Mouse (Mus musculus): ENCODE data around the gene Olfr1441. TPM values are rescaled to one million over a fixed set of nuclear protein-coding genes. Genes with fewer than 3 reads are reported as not detected.

The Olfr1441 gene
- polyA plus RNA-seq (2012; rRNA removed) (not detected in 2 replicates), polyA plus RNA-seq (2014; fragmentation: Nextera tagmentation; extraction: Ambion mirVana) (not detected in 2 replicates)

GRCm38 (mm10) chr19:12417361-12417760, at the start of gene Olfr1441:
TSS of gene Olfr1441 (plus strand) at chr19:12417433.
- Histone ChIP-seq H3K27me3 (ENCODE audit: control insufficient read depth, insufficient read depth, low read length) (no peaks in the 10 kb centered on the region), H3K9ac (replicated peaks) (no peak within 1 kb of the TSS), H3K9me3 (ENCODE audit: control insufficient read depth, low read length) (no peaks in the 10 kb centered on the region), H3K4me3 (ENCODE audit: insufficient read depth in 1 of 2, low read depth in 2 of 2, low read length in 2 of 2) (no peak within 1 kb of the TSS), H3K4me2 (ENCODE audit: low read depth) (no peak within 1 kb of the TSS), H3K4me1 (replicated peaks; ENCODE audit: control insufficient read depth in 2 of 2, insufficient read depth in 2 of 2, low read length in 1 of 2) (no peaks in the 10 kb centered on the region), H3K36me3 (replicated peaks; ENCODE audit: control insufficient read depth, insufficient read depth, low read depth) (no peaks in the 10 kb centered on the region), H3K27ac (no peak within 1 kb of the TSS)
- TF ChIP-seq CTCF (IDR thresholded peaks at IDR 0.05; ENCODE audit: low read depth) (no peak), EP300 (IDR thresholded peaks at IDR 0.05; ENCODE audit: low read depth) (no peak)
- no peak for DNase-seq (ENCODE audit: low read depth in 3 of 3, low spot score in 3 of 3)
- ATAC-seq (ENCODE audit: insufficient read depth), result no peak

DNA sequence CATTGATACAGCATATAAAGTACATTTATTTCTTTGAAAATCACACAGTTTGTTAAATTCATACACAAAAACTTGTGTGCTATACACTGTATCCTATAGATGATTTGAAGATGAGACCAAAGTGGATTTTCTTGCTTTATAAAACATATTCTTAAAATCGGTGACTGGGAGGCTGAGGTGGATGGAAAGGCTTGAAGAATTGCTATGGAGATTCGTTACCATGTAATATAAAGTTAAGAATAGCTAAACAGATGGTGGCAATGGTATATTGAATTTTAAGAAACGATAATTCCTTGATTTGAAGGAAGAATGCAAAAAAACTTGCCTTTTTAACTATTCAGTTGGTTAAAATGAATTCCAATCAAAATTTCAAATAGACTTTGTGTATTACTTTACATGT, 44.2 kb upstream of the Olfr1441 start:
- no peak overlapping the region for H3K27ac ChIP-seq
- no peaks in the 10 kb centered on the region for H3K9me3 ChIP-seq (ENCODE audit: control insufficient read depth, low read length)
- no peak overlapping the region for H3K4me2 ChIP-seq (ENCODE audit: low read depth)
- H3K9ac ChIP-seq (replicated peaks), result no peak overlapping the region
- H3K36me3 ChIP-seq (replicated peaks; ENCODE audit: control insufficient read depth, insufficient read depth, low read depth), result no peaks in the 10 kb centered on the region
- 30% methylated on average over 3 of the region's 3 CpGs for WGBS (ENCODE audit: insufficient replicate concordance)
- H3K27me3 ChIP-seq (ENCODE audit: control insufficient read depth, insufficient read depth, low read length), result no peaks in the 10 kb centered on the region
- DNase-seq (ENCODE audit: low read depth in 3 of 3, low spot score in 3 of 3) (no peak), ATAC-seq (ENCODE audit: insufficient read depth) (no peak)
- TF ChIP-seq CTCF (IDR thresholded peaks at IDR 0.05; ENCODE audit: low read depth) (no peak), EP300 (IDR thresholded peaks at IDR 0.05; ENCODE audit: low read depth) (no peak)
- no peaks in the 10 kb centered on the region for H3K4me1 ChIP-seq (replicated peaks; ENCODE audit: control insufficient read depth in 2 of 2, insufficient read depth in 2 of 2, low read length in 1 of 2)
- H3K4me3 ChIP-seq (ENCODE audit: insufficient read depth in 1 of 2, low read depth in 2 of 2, low read length in 2 of 2), result no peak overlapping the region

- no peaks in the 10 kb centered on the region for H3K4me1 ChIP-seq (replicated peaks; ENCODE audit: control insufficient read depth in 2 of 2, insufficient read depth in 2 of 2, low read length in 1 of 2)
- no peak overlapping the region for H3K4me2 ChIP-seq (ENCODE audit: low read depth)
- ATAC-seq (ENCODE audit: insufficient read depth), result no peak
- no peak for DNase-seq (ENCODE audit: low read depth in 3 of 3, low spot score in 3 of 3)
- H3K4me3 ChIP-seq (ENCODE audit: insufficient read depth in 1 of 2, low read depth in 2 of 2, low read length in 2 of 2), result no peak overlapping the region
- H3K27me3 ChIP-seq (ENCODE audit: control insufficient read depth, insufficient read depth, low read length), result no peaks in the 10 kb centered on the region
- TF ChIP-seq EP300 (IDR thresholded peaks at IDR 0.05; ENCODE audit: low read depth), result no peak
- no peak for TF ChIP-seq CTCF (IDR thresholded peaks at IDR 0.05; ENCODE audit: low read depth)
- no peak overlapping the region for H3K9ac ChIP-seq (replicated peaks)
- WGBS (ENCODE audit: insufficient replicate concordance), result 34% methylated on average over 2 of the region's 2 CpGs
- no peaks in the 10 kb centered on the region for H3K9me3 ChIP-seq (ENCODE audit: control insufficient read depth, low read length)
- H3K36me3 ChIP-seq (replicated peaks; ENCODE audit: control insufficient read depth, insufficient read depth, low read depth), result no peaks in the 10 kb centered on the region
- H3K27ac ChIP-seq, result no peak overlapping the region
Observed at GRCm38 (mm10) chr19:12374465-12375025, 42.7 kb upstream of the Olfr1441 start.

DNA sequence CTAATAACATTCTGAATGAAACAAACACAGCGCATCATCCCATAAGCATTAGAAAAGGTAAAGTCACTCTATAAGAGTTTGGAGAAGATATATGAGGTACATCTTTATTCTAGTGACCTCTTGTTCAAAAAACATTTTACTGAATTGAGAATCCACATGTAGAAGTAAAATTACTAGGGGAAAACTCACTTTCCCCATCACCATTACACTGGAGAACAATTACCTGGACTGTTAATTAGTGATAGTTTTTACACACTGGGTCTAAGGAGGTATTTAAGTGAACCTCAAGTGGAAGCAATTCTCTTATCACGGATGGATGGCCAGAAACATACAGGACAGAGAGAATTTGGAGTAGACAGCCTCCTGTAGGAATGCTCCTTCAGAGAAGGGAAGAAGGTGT, 30.3 kb upstream of the Olfr1441 start, which contains the start of gene Olfr1440:
TSS of gene Olfr1440 (plus strand) at position 301 of the 400 bp plus-strand sequence.
- Histone ChIP-seq H3K4me3 (ENCODE audit: insufficient read depth in 1 of 2, low read depth in 2 of 2, low read length in 2 of 2) (no peak within 1 kb of the TSS), H3K9ac (replicated peaks) (no peak within 1 kb of the TSS), H3K27ac (no peak within 1 kb of the TSS), H3K4me1 (replicated peaks; ENCODE audit: control insufficient read depth in 2 of 2, insufficient read depth in 2 of 2, low read length in 1 of 2) (no peaks in the 10 kb centered on the region), H3K9me3 (ENCODE audit: control insufficient read depth, low read length) (no peaks in the 10 kb centered on the region), H3K4me2 (ENCODE audit: low read depth) (no peak within 1 kb of the TSS), H3K27me3 (ENCODE audit: control insufficient read depth, insufficient read depth, low read length) (no peaks in the 10 kb centered on the region), H3K36me3 (replicated peaks; ENCODE audit: control insufficient read depth, insufficient read depth, low read depth) (no peaks in the 10 kb centered on the region)
- TF ChIP-seq EP300 (IDR thresholded peaks at IDR 0.05; ENCODE audit: low read depth) (no peak), CTCF (IDR thresholded peaks at IDR 0.05; ENCODE audit: low read depth) (no peak)
- ATAC-seq (ENCODE audit: insufficient read depth), result no peak
- no peak for DNase-seq (ENCODE audit: low read depth in 3 of 3, low spot score in 3 of 3)
- 52% methylated on average over 2 of the region's 2 CpGs for WGBS (ENCODE audit: insufficient replicate concordance)

GRCm38 (mm10) chr19:12413737-12414136, 3.5 kb upstream of the Olfr1441 start:
- DNase-seq (ENCODE audit: low read depth in 3 of 3, low spot score in 3 of 3) (no peak), ATAC-seq (ENCODE audit: insufficient read depth) (no peak)
- Histone ChIP-seq H3K36me3 (replicated peaks; ENCODE audit: control insufficient read depth, insufficient read depth, low read depth) (no peaks in the 10 kb centered on the region), H3K4me1 (replicated peaks; ENCODE audit: control insufficient read depth in 2 of 2, insufficient read depth in 2 of 2, low read length in 1 of 2) (no peaks in the 10 kb centered on the region), H3K9ac (replicated peaks) (no peak overlapping the region), H3K4me2 (ENCODE audit: low read depth) (no peak overlapping the region), H3K27me3 (ENCODE audit: control insufficient read depth, insufficient read depth, low read length) (no peaks in the 10 kb centered on the region), H3K9me3 (ENCODE audit: control insufficient read depth, low read length) (no peaks in the 10 kb centered on the region), H3K27ac (no peak overlapping the region), H3K4me3 (ENCODE audit: insufficient read depth in 1 of 2, low read depth in 2 of 2, low read length in 2 of 2) (no peak overlapping the region)
- TF ChIP-seq CTCF (IDR thresholded peaks at IDR 0.05; ENCODE audit: low read depth), result no peak
- no peak for TF ChIP-seq EP300 (IDR thresholded peaks at IDR 0.05; ENCODE audit: low read depth)
